ENCODE assay signal across 9 mouse cellular contexts in genomic region chr13:95951098-95951894, GRCm38 (mm10). TPM values are rescaled to one million over a fixed set of nuclear protein-coding genes. Genes with fewer than 3 reads are reported as not detected.
DNase-seq lines count a peak whose midpoint lies in the region; ATAC-seq and TF ChIP-seq lines count a peak whose summit lies in the region.
"Had no signal": no experiment of that assay in that cellular context is flagged by ENCODE, and none has a peak within 500 bp of the region (broad histone marks: within the 10 kb centered on the region; RNA-seq: fewer than 3 reads in every experiment).

No protein-coding gene starts in this region.

- no peak for DNase-seq in heart, postnatal 36 days
- peak; percentile 54 to 75 for DNase-seq in CD8-positive naive resting alpha-beta T cell, adult 2 months (ENCODE audit: low read depth in 2 of 2, low spot score in 2 of 2)
- peak; percentile 12 for DNase-seq in cerebellum, adult 8-10 months
- DNase-seq in liver, embryonic 14.5 days (ENCODE audit: low read depth in 3 of 3, low spot score in 3 of 3), result peak in 1 of 3 experiments; percentile 37
- no peak for DNase-seq in gastrocnemius, postnatal 4 days (ENCODE audit: low spot score in 2 of 2)

- intact Hi-C loops in heart, postnatal 36 days (cut with DNase I), result loop anchor here (10.0 kb wide), 1 partner anchor 176 kb away; no protein-coding TSS in a partner anchor

- no peaks in the 10 kb centered on the region for H3K36me3 ChIP-seq in heart, embryonic 14.5 days (ENCODE audit: control insufficient read depth, insufficient read depth, low read length)
- H3K36me3 ChIP-seq in intestine, embryonic 16.5 days (ENCODE audit: control insufficient read depth, insufficient read depth, low read length), result no peaks in the 10 kb centered on the region
- H3K36me3 ChIP-seq in liver, embryonic 14.5 days (replicated peaks; ENCODE audit: control insufficient read depth, insufficient read depth, low read depth), result no peaks in the 10 kb centered on the region
- no peaks in the 10 kb centered on the region for H3K36me3 ChIP-seq in stomach, embryonic 16.5 days (ENCODE audit: control insufficient read depth, insufficient read depth, low read length)

- H3K4me2 ChIP-seq in heart, embryonic 14.5 days (ENCODE audit: low read length), result no peak overlapping the region
- H3K4me2 ChIP-seq in intestine, embryonic 16.5 days (ENCODE audit: low read depth, low read length), result peak overlapping the region; percentile 1; the same call in 1 of the 2 replicates
- peak overlapping the region; percentile 51 for H3K4me2 ChIP-seq in liver, embryonic 14.5 days (ENCODE audit: low read depth)
- no peak overlapping the region for H3K4me2 ChIP-seq in stomach, embryonic 16.5 days (ENCODE audit: low read depth, low read length)

- ATAC-seq in heart, embryonic 14.5 days (ENCODE audit: insufficient number of reproducible peaks, insufficient read depth, low FRiP score, low read depth), result 0 out of 2 replicates have a peak, but pooled peaks have one; percentile 37
- peak; percentile 90 for ATAC-seq in intestine, embryonic 16.5 days
- ATAC-seq in liver, embryonic 14.5 days (ENCODE audit: insufficient read depth), result peak; percentile 53
- ATAC-seq in stomach, embryonic 16.5 days (ENCODE audit: insufficient read depth, low FRiP score), result peak; percentile 80; the same call in 1 of the 2 replicates

- TF ChIP-seq CTCF in liver, embryonic 14.5 days (IDR thresholded peaks at IDR 0.05; ENCODE audit: low read depth), result peak; percentile 74

- H3K4me3 ChIP-seq in heart, embryonic 14.5 days (ENCODE audit: control insufficient read depth in 1 of 2, insufficient read depth in 1 of 2, low read depth in 1 of 2, low read length in 2 of 2), result no peak overlapping the region
- no peak overlapping the region for H3K4me3 ChIP-seq in intestine, embryonic 16.5 days (ENCODE audit: low read length)
- no peak overlapping the region for H3K4me3 ChIP-seq in liver, embryonic 14.5 days (ENCODE audit: insufficient read depth in 1 of 2, low read depth in 2 of 2, low read length in 2 of 2)
- H3K4me3 ChIP-seq in stomach, embryonic 16.5 days (replicated peaks; ENCODE audit: low read length), result no peak overlapping the region

- no peaks in the 10 kb centered on the region for H3K27me3 ChIP-seq in heart, embryonic 14.5 days (ENCODE audit: control insufficient read depth, insufficient read depth, low read length)
- no peaks in the 10 kb centered on the region for H3K27me3 ChIP-seq in intestine, embryonic 16.5 days (replicated peaks; ENCODE audit: control insufficient read depth, insufficient read depth, low read length)
- H3K27me3 ChIP-seq in liver, embryonic 14.5 days (ENCODE audit: control insufficient read depth, insufficient read depth, low read length), result no peaks in the 10 kb centered on the region
- no peaks in the 10 kb centered on the region for H3K27me3 ChIP-seq in stomach, embryonic 16.5 days (ENCODE audit: control insufficient read depth, insufficient read depth, low read length)

- TF ChIP-seq EP300 in liver, embryonic 14.5 days (IDR thresholded peaks at IDR 0.05; ENCODE audit: low read depth), result no peak

- H3K9ac ChIP-seq in heart, embryonic 14.5 days (ENCODE audit: low read length), result no peak overlapping the region
- H3K9ac ChIP-seq in intestine, embryonic 16.5 days (ENCODE audit: low read depth, low read length), result peak overlapping the region; percentile 49; the same call in 1 of the 2 replicates
- 0 out of 2 replicates have a peak overlapping the region, but pooled peaks have one; percentile 9 for H3K9ac ChIP-seq in liver, embryonic 14.5 days (replicated peaks)
- no peak overlapping the region for H3K9ac ChIP-seq in stomach, embryonic 16.5 days (ENCODE audit: low read length)

- H3K4me1 ChIP-seq in heart, embryonic 14.5 days (ENCODE audit: control insufficient read depth in 2 of 2, insufficient read depth in 2 of 2, low read length in 2 of 2), result no peaks in the 10 kb centered on the region
- peaks cover 19% of the 10 kb centered on the region for H3K4me1 ChIP-seq in intestine, embryonic 16.5 days (ENCODE audit: control insufficient read depth, insufficient read depth, low read length)
- peaks cover 32 to 45% of the 10 kb centered on the region in 2 experiments for H3K4me1 ChIP-seq in liver, embryonic 14.5 days (replicated peaks; ENCODE audit: control insufficient read depth in 2 of 2, insufficient read depth in 2 of 2, low read length in 1 of 2)
- peaks cover 6% of the 10 kb centered on the region; the same call in 1 of the 2 replicates for H3K4me1 ChIP-seq in stomach, embryonic 16.5 days (ENCODE audit: control insufficient read depth, insufficient read depth, low read length)

- H3K27ac ChIP-seq in heart, embryonic 14.5 days (replicated peaks in 1 of 2; ENCODE audit: control insufficient read depth in 1 of 2, insufficient read depth in 1 of 2, low read depth in 2 of 2, low read length in 2 of 2), result no peak overlapping the region
- H3K27ac ChIP-seq in intestine, embryonic 16.5 days (ENCODE audit: low read length), result peak overlapping the region; percentile 88
- H3K27ac ChIP-seq in liver, embryonic 14.5 days, result no peak overlapping the region; the same call in 1 of the 2 replicates
- H3K27ac ChIP-seq in stomach, embryonic 16.5 days (ENCODE audit: low read length), result no peak overlapping the region
- H3K27ac ChIP-seq: macrophage had no signal

- H3K9me3 ChIP-seq in heart, embryonic 14.5 days (ENCODE audit: control insufficient read depth, low read length), result no peaks in the 10 kb centered on the region
- no peaks in the 10 kb centered on the region for H3K9me3 ChIP-seq in intestine, embryonic 16.5 days (ENCODE audit: control insufficient read depth, low read length)
- H3K9me3 ChIP-seq in liver, embryonic 14.5 days (ENCODE audit: control insufficient read depth, low read length), result no peaks in the 10 kb centered on the region
- no peaks in the 10 kb centered on the region for H3K9me3 ChIP-seq in stomach, embryonic 16.5 days (replicated peaks; ENCODE audit: control insufficient read depth, low read length)

- WGBS in heart, embryonic 14.5 days, result 49% methylated on average over 7 of the region's 7 CpGs
- 47% methylated on average over 7 of the region's 7 CpGs for WGBS in intestine, embryonic 16.5 days
- 30% methylated on average over 7 of the region's 7 CpGs for WGBS in liver, embryonic 14.5 days (ENCODE audit: insufficient replicate concordance)
- 53% methylated on average over 7 of the region's 7 CpGs for WGBS in stomach, embryonic 16.5 days

RNA-seq across cellular contexts. Expression of gene Iqgap2, which starts 59.6 kb away (rescaled TPM):
- 3.5 and 3.9 TPM in 2 replicates for polyA plus RNA-seq in heart, embryonic 14.5 days (2014; fragmentation: Nextera tagmentation; extraction: Ambion mirVana)
- 1 to 10 TPM; 2.2 to 4.3 TPM for total RNA-seq in heart, postnatal 36 days (2021)
- polyA plus RNA-seq in intestine, embryonic 16.5 days (2015; fragmentation: Nextera tagmentation; extraction: Ambion mirVana), result 29.4 and 32.5 TPM in 2 replicates
- polyA plus RNA-seq in liver, embryonic 14.5 days (2012; rRNA removed), result 6.1 and 10.8 TPM in 2 replicates
- polyA plus RNA-seq in liver, embryonic 14.5 days (2014; fragmentation: Nextera tagmentation; extraction: Ambion mirVana), result 11.8 TPM in 2 replicates
- 16.2 and 18.4 TPM in 2 replicates for polyA plus RNA-seq in stomach, embryonic 16.5 days (2015; fragmentation: Nextera tagmentation; extraction: Ambion mirVana)
- 10 to 100 TPM; 10.2 to 11.5 TPM for total RNA-seq in gastrocnemius, postnatal 4 days (2021)

Comparison
In these comparisons a context has a peak if more than half of its experiments do, and no peak if none do; other contexts are left out.
1. ATAC-seq: peak in every context shown above with its lines; median percentile 90 in intestine, embryonic 16.5 days; 80 in stomach, embryonic 16.5 days; 53 in liver, embryonic 14.5 days; 37 in heart, embryonic 14.5 days.
2. H3K4me2 ChIP-seq: peak in intestine, embryonic 16.5 days (single experiment) and liver, embryonic 14.5 days (single experiment); none in heart, embryonic 14.5 days (single experiment) and stomach, embryonic 16.5 days (single experiment).
3. H3K9ac ChIP-seq: peak in intestine, embryonic 16.5 days (single experiment) and liver, embryonic 14.5 days (single experiment); none in heart, embryonic 14.5 days (single experiment) and stomach, embryonic 16.5 days (single experiment).
4. DNase-seq: peak in CD8-positive naive resting alpha-beta T cell, adult 2 months (2 of 2) and cerebellum, adult 8-10 months (single experiment); none in heart, postnatal 36 days (0 of 2) and gastrocnemius, postnatal 4 days (0 of 2).